Mouse (Mus musculus): ENCODE data around the gene Sox10.

GRCm38 (mm10) chr15:79208211-79208610, 43.2 kb upstream of the Sox10 start:
- TF ChIP-seq CTCF (IDR thresholded peaks at IDR 0.05; ENCODE audit: borderline replicate concordance, extremely low read depth, insufficient read depth, insufficient read length) (no peak), POLR2A (IDR thresholded peaks at IDR 0.05; ENCODE audit: borderline replicate concordance, extremely low read depth, insufficient read depth, insufficient read length, poor library complexity, severe bottlenecking) (no peak)
